ENCODE assay signal across 9 mouse cellular contexts in the genomic region with DNA sequence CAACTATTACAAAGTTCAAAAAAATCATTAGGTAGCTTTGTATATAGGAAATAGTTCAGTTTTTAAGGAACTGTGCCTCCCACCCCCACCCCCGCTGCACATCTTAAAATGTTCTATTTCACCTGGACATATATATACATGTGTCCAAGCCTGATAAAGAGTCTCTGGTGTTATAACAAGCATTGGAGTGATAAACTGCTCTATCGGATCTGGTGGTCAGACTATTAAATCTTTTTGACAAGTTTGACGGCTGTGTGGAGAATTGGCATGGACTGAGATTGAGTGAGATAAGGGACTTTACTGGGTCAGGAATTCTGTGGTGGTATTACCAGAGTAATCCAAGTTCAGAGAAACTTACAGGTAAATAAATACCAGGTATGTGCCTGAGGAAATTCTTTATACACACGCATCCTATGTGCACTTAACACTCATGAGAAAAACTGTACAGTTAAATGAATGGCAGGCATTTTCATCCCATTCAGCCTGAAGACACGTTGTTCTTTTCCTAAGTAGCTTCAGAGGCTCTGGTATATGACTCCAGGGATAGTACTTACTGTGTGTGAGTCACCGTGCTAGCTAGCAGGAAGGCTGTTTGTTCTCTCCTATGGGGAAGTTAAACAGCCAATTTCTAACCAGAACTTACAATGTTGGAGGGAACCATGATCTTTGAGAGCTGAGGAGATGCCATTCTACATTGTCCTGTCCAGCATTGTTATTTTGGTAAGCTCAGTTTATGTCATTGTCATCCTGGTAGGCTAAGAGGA. TPM values are rescaled to one million over a fixed set of nuclear protein-coding genes. Genes with fewer than 3 reads are reported as not detected.
DNase-seq lines count a peak whose midpoint lies in the region; ATAC-seq and TF ChIP-seq lines count a peak whose summit lies in the region.
"Had no signal": no experiment of that assay in that cellular context is flagged by ENCODE, and none has a peak within 500 bp of the region (broad histone marks: within the 10 kb centered on the region; RNA-seq: fewer than 3 reads in every experiment).

No protein-coding gene starts in this region.

- H3K4me2 ChIP-seq in intestine, embryonic 16.5 days (ENCODE audit: low read depth, low read length) = peak overlapping the region; percentile 75

- H3K9ac ChIP-seq in intestine, embryonic 16.5 days (ENCODE audit: low read depth, low read length) = peak overlapping the region; percentile 93

- peaks cover 9% of the 10 kb centered on the region for H3K36me3 ChIP-seq in embryonic facial prominence, embryonic 10.5 days (replicated peaks)
- H3K36me3 ChIP-seq in intestine, embryonic 16.5 days (ENCODE audit: control insufficient read depth, insufficient read depth, low read length) = no peaks in the 10 kb centered on the region

- no peaks in the 10 kb centered on the region for H3K27me3 ChIP-seq in embryonic facial prominence, embryonic 10.5 days (replicated peaks; ENCODE audit: low read depth, poor library complexity, severe bottlenecking)
- no peaks in the 10 kb centered on the region for H3K27me3 ChIP-seq in intestine, embryonic 16.5 days (replicated peaks; ENCODE audit: control insufficient read depth, insufficient read depth, low read length)

- no peak for ATAC-seq in intestine, embryonic 16.5 days

- no peak for DNase-seq in left cerebral cortex, adult 2 months (ENCODE audit: extremely low spot score in 1 of 2, low spot score in 2 of 2)
- DNase-seq in left cerebral cortex, postnatal 10 days (ENCODE audit: extremely low spot score in 1 of 2, low spot score in 2 of 2) = no peak
- DNase-seq in embryonic facial prominence, embryonic 10.5 days (ENCODE audit: low spot score) = no peak
- DNase-seq in naive thymus-derived CD4-positive, alpha-beta T cell, adult 2 months (ENCODE audit: low read depth) = peak; percentile 7
- DNase-seq in thymus, postnatal 10 days (ENCODE audit: low spot score in 2 of 2) = no peak
- no peak for DNase-seq in cerebellum, postnatal 36 days
- no peak for DNase-seq in layer of hippocampus, postnatal 14 days (ENCODE audit: low spot score in 2 of 2)

- intact Hi-C loops in left cerebral cortex, adult 2 months (cut with DNase I) = loop anchor here (5.0 kb wide), 1 partner anchor 44 kb away; a partner anchor contains a TSS
- intact Hi-C loops in left cerebral cortex, postnatal 10 days (cut with DNase I) = no loop called here

- TF ChIP-seq CTCF in left cerebral cortex, adult 2 months (IDR thresholded peaks at IDR 0.05) = no peak

- no peak overlapping the region for H3K27ac ChIP-seq in left cerebral cortex, adult 2 months
- no peak overlapping the region; the same call in 1 of the 2 replicates for H3K27ac ChIP-seq in embryonic facial prominence, embryonic 10.5 days (replicated peaks)
- no peak overlapping the region for H3K27ac ChIP-seq in intestine, embryonic 16.5 days (ENCODE audit: low read length)

- H3K4me1 ChIP-seq in embryonic facial prominence, embryonic 10.5 days = peaks cover 18% of the 10 kb centered on the region
- peaks cover 16% of the 10 kb centered on the region for H3K4me1 ChIP-seq in intestine, embryonic 16.5 days (ENCODE audit: control insufficient read depth, insufficient read depth, low read length)

- WGBS in embryonic facial prominence, embryonic 10.5 days = 59% methylated on average over 6 of the region's 6 CpGs
- WGBS in intestine, embryonic 16.5 days = 35% methylated on average over 6 of the region's 6 CpGs

- peak overlapping the region; percentile 100 for H3K4me3 ChIP-seq in left cerebral cortex, adult 2 months
- H3K4me3 ChIP-seq in embryonic facial prominence, embryonic 10.5 days = peak overlapping the region; percentile 99
- peak overlapping the region; percentile 80 for H3K4me3 ChIP-seq in intestine, embryonic 16.5 days (ENCODE audit: low read length)

- H3K9me3 ChIP-seq in embryonic facial prominence, embryonic 10.5 days = no peaks in the 10 kb centered on the region
- H3K9me3 ChIP-seq in intestine, embryonic 16.5 days (ENCODE audit: control insufficient read depth, low read length) = no peaks in the 10 kb centered on the region

RNA-seq across cellular contexts. Expression of a gene that starts 1.4 kb away (rescaled TPM):
- total RNA-seq in left cerebral cortex, adult 2 months (2021) = 10 to 100 TPM; 96.3 to 96.9 TPM
- total RNA-seq in left cerebral cortex, postnatal 10 days (2021) = 100 to 1,000 TPM; 123 TPM
- polyA plus RNA-seq in embryonic facial prominence, embryonic 10.5 days (2016; fragmentation: Nextera tagmentation; extraction: Ambion mirVana) = 50.0 and 50.3 TPM in 2 replicates
- polyA plus RNA-seq in intestine, embryonic 16.5 days (2015; fragmentation: Nextera tagmentation; extraction: Ambion mirVana) = 39.2 and 41.7 TPM in 2 replicates
- 100 to 1,000 TPM; 104 to 110 TPM for total RNA-seq in layer of hippocampus, postnatal 14 days (2021)

RNA-seq across cellular contexts. Expression of a gene that starts 44.3 kb away (rescaled TPM):
- 10 to 100 TPM; 13.6 to 14.5 TPM for total RNA-seq in left cerebral cortex, adult 2 months (2021)
- 10 to 100 TPM; 17.9 to 24.5 TPM for total RNA-seq in left cerebral cortex, postnatal 10 days (2021)
- 62.2 and 68.1 TPM in 2 replicates for polyA plus RNA-seq in embryonic facial prominence, embryonic 10.5 days (2016; fragmentation: Nextera tagmentation; extraction: Ambion mirVana)
- 76.1 and 79.9 TPM in 2 replicates for polyA plus RNA-seq in intestine, embryonic 16.5 days (2015; fragmentation: Nextera tagmentation; extraction: Ambion mirVana)
- 10 to 100 TPM; 19.1 to 21.2 TPM for total RNA-seq in layer of hippocampus, postnatal 14 days (2021)

RNA-seq across cellular contexts. Expression of a gene that starts 51.7 kb away (rescaled TPM):
- total RNA-seq in left cerebral cortex, adult 2 months (2021) = not detected
- total RNA-seq in left cerebral cortex, postnatal 10 days (2021) = not detected
- not detected in 2 replicates for polyA plus RNA-seq in embryonic facial prominence, embryonic 10.5 days (2016; fragmentation: Nextera tagmentation; extraction: Ambion mirVana)
- 0.05 and 0.20 TPM in 2 replicates for polyA plus RNA-seq in intestine, embryonic 16.5 days (2015; fragmentation: Nextera tagmentation; extraction: Ambion mirVana)
- total RNA-seq in layer of hippocampus, postnatal 14 days (2021) = not detected
- total RNA-seq: neutrophil, adult 5-6 weeks had no signal
